Mouse (Mus musculus): ENCODE results near the gene Hmcn2.

- TF ChIP-seq POLR2A (IDR thresholded peaks at IDR 0.05; ENCODE audit: insufficient read depth, low read depth, low read length) (no peak), CTCF (IDR thresholded peaks at IDR 0.05) (no peak), EP300 (IDR thresholded peaks at IDR 0.05; ENCODE audit: insufficient read depth, low read depth, low read length) (no peak)
Observed at GRCm38 (mm10) chr2:31434746-31435145, 120.5 kb downstream of the Hmcn2 start.

Data from heart, adult 2 months (tissue).